In genomic region chr11:120269498-120270104, GRCm38 (mm10) we compare ENCODE assay signal across 8 mouse cellular contexts. TPM values are rescaled to one million over a fixed set of nuclear protein-coding genes. Genes with fewer than 3 reads are reported as not detected.
DNase-seq lines count a peak whose midpoint lies in the region; ATAC-seq and TF ChIP-seq lines count a peak whose summit lies in the region.

No protein-coding gene starts in this region.

- no peak overlapping the region for H3K9ac ChIP-seq in midbrain, embryonic 14.5 days (replicated peaks; ENCODE audit: low read length)
- H3K9ac ChIP-seq in midbrain, embryonic 11.5 days (ENCODE audit: low read length) = no peak overlapping the region
- H3K9ac ChIP-seq in hindbrain, embryonic 13.5 days = no peak overlapping the region

- no peak overlapping the region for H3K4me3 ChIP-seq in midbrain, embryonic 14.5 days (replicated peaks; ENCODE audit: low read depth, low read length)
- H3K4me3 ChIP-seq in midbrain, embryonic 11.5 days (ENCODE audit: low read depth, low read length) = no peak overlapping the region
- H3K4me3 ChIP-seq in hindbrain, embryonic 13.5 days = no peak overlapping the region
- H3K4me3 ChIP-seq in thymus, adult 2 months (ENCODE audit: control insufficient read depth, insufficient read depth, low read length) = no peak overlapping the region

- ATAC-seq in midbrain, embryonic 14.5 days (ENCODE audit: low FRiP score, low TSS enrichment) = no peak
- no peak for ATAC-seq in midbrain, embryonic 11.5 days (ENCODE audit: low FRiP score)
- 0 out of 2 replicates have a peak, but pooled peaks have one; percentile 19 for ATAC-seq in hindbrain, embryonic 13.5 days (ENCODE audit: low FRiP score)

- no peaks in the 10 kb centered on the region for H3K9me3 ChIP-seq in midbrain, embryonic 14.5 days (ENCODE audit: control insufficient read depth, low read length)
- no peaks in the 10 kb centered on the region for H3K9me3 ChIP-seq in midbrain, embryonic 11.5 days (ENCODE audit: control insufficient read depth, low read length)
- H3K9me3 ChIP-seq in hindbrain, embryonic 13.5 days = no peaks in the 10 kb centered on the region

- TF ChIP-seq CTCF in thymus, adult 2 months (IDR thresholded peaks at IDR 0.05; ENCODE audit: borderline replicate concordance, control insufficient read depth, extremely low read depth, insufficient read depth, low read length, poor library complexity) = no peak

- peaks cover 19% of the 10 kb centered on the region for H3K4me1 ChIP-seq in midbrain, embryonic 14.5 days (ENCODE audit: control insufficient read depth, insufficient read depth, low read length)
- H3K4me1 ChIP-seq in midbrain, embryonic 11.5 days (ENCODE audit: control insufficient read depth, insufficient read depth, low read length) = peaks cover 5% of the 10 kb centered on the region
- peaks cover 52% of the 10 kb centered on the region for H3K4me1 ChIP-seq in hindbrain, embryonic 13.5 days (replicated peaks)
- H3K4me1 ChIP-seq in thymus, adult 2 months (replicated peaks; ENCODE audit: control insufficient read depth, insufficient read depth, low read length) = peaks cover 23% of the 10 kb centered on the region

- no peak overlapping the region for H3K4me2 ChIP-seq in midbrain, embryonic 14.5 days (ENCODE audit: low read length)
- no peak overlapping the region for H3K4me2 ChIP-seq in midbrain, embryonic 11.5 days
- no peak overlapping the region for H3K4me2 ChIP-seq in hindbrain, embryonic 13.5 days

- peak; percentile 47 for DNase-seq in adrenal gland, postnatal 10 days
- DNase-seq in adrenal gland, adult 18-20 months (ENCODE audit: low spot score in 2 of 2) = no peak
- DNase-seq in midbrain, embryonic 14.5 days = no peak
- DNase-seq in midbrain, embryonic 11.5 days (ENCODE audit: low spot score, missing footprints) = no peak
- DNase-seq in lung, postnatal 36 days = peak; percentile 60
- DNase-seq in thymus, adult 2 months = no peak
- DNase-seq in left cerebral cortex, adult 11 months (ENCODE audit: low spot score) = no peak

- no peaks in the 10 kb centered on the region for H3K27me3 ChIP-seq in midbrain, embryonic 14.5 days (ENCODE audit: control insufficient read depth, insufficient read depth, low read length)
- no peaks in the 10 kb centered on the region for H3K27me3 ChIP-seq in midbrain, embryonic 11.5 days (ENCODE audit: control insufficient read depth, insufficient read depth, low read length)
- H3K27me3 ChIP-seq in hindbrain, embryonic 13.5 days = 0 out of 2 replicates have a peak, but pooled peaks cover 18% of the 10 kb centered on the region
- no peaks in the 10 kb centered on the region for H3K27me3 ChIP-seq in thymus, adult 2 months (ENCODE audit: control insufficient read depth, insufficient read depth, low read length)

- no peak for TF ChIP-seq POLR2A in thymus, adult 2 months (IDR thresholded peaks at IDR 0.05; ENCODE audit: control insufficient read depth, extremely low read depth, insufficient read depth, low read length, poor library complexity)

- WGBS in midbrain, embryonic 14.5 days = 66% methylated on average over 8 of the region's 8 CpGs
- 78% methylated on average over 8 of the region's 8 CpGs for WGBS in midbrain, embryonic 11.5 days
- WGBS in hindbrain, embryonic 13.5 days = 35% methylated on average over 8 of the region's 8 CpGs
- WGBS in thymus, adult 2 months = 92% methylated on average over 8 of the region's 8 CpGs

- peaks cover 52% of the 10 kb centered on the region for H3K36me3 ChIP-seq in midbrain, embryonic 14.5 days (ENCODE audit: control insufficient read depth, insufficient read depth, low read length)
- peaks cover 23% of the 10 kb centered on the region for H3K36me3 ChIP-seq in midbrain, embryonic 11.5 days (ENCODE audit: control insufficient read depth, insufficient read depth, low read length)
- peaks cover 50% of the 10 kb centered on the region for H3K36me3 ChIP-seq in hindbrain, embryonic 13.5 days
- H3K36me3 ChIP-seq in thymus, adult 2 months (ENCODE audit: control insufficient read depth, insufficient read depth, low read length) = no peaks in the 10 kb centered on the region

- H3K27ac ChIP-seq in midbrain, embryonic 14.5 days (replicated peaks; ENCODE audit: low read depth, low read length) = peak overlapping the region; percentile 13; the same call in 1 of the 2 replicates
- no peak overlapping the region for H3K27ac ChIP-seq in midbrain, embryonic 11.5 days (ENCODE audit: low read depth, low read length)
- H3K27ac ChIP-seq in hindbrain, embryonic 13.5 days = no peak overlapping the region
- no peak overlapping the region for H3K27ac ChIP-seq in thymus, adult 2 months (ENCODE audit: control insufficient read depth, insufficient read depth, low read length)

RNA-seq across cellular contexts. Expression of gene Bahcc1, which starts 36.9 kb away (rescaled TPM):
- 10 to 100 TPM; 13.8 to 20.5 TPM for total RNA-seq in adrenal gland, postnatal 10 days (2021)
- 1 to 10 TPM; 7.8 to 8.9 TPM for total RNA-seq in adrenal gland, adult 18-20 months (2021)
- 20.0 and 25.9 TPM in 2 replicates for polyA plus RNA-seq in midbrain, embryonic 14.5 days (2014; fragmentation: Nextera tagmentation; extraction: Ambion mirVana)
- 17.6 and 20.6 TPM in 2 replicates for polyA plus RNA-seq in midbrain, embryonic 11.5 days (2014; fragmentation: Nextera tagmentation; extraction: Ambion mirVana)
- polyA plus RNA-seq in hindbrain, embryonic 13.5 days (2015; fragmentation: Nextera tagmentation; extraction: Ambion mirVana) = 13.6 and 17.0 TPM in 2 replicates
- 11.0 and 15.1 TPM in 2 replicates for polyA plus RNA-seq in thymus, adult 2 months (2012; rRNA removed)

Comparison
In these comparisons a context has a peak if more than half of its experiments do, and no peak if none do; other contexts are left out.
1. DNase-seq: peak in adrenal gland, postnatal 10 days (single experiment) and lung, postnatal 36 days (single experiment); none in adrenal gland, adult 18-20 months (0 of 2), midbrain, embryonic 14.5 days (single experiment), midbrain, embryonic 11.5 days (single experiment), thymus, adult 2 months (single experiment) and left cerebral cortex, adult 11 months (single experiment).